Mouse (Mus musculus): Measurements from ENCODE around the gene Ywhah.
"Not testable (repeated sequence)": the region's sequence is repeated elsewhere in the genome, so short reads cannot be mapped to it uniquely, and the experiment has no call there.

DNA sequence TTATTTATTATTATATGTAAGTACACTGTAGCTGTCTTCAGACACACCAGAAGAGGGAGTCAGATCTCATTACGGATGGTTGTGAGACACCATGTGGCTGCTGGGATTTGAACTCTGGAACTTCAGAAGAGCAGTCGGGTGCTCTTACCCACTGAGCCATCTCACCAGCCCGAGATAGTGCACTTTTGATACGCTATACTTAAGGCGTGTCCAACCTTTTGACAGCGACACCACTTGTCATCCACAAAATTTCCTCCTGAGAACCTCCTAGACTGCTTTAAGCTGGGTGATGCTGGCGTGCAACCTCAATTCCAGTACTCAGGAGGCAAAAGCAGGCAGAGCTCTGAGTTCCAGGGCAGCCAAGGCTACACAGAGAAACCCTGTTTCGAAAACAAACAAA lies 15.0 kb downstream of the Ywhah start:
- not testable (repeated sequence) for TF ChIP-seq CTCF, POLR2A (IDR thresholded peaks at IDR 0.05; ENCODE audit: insufficient read depth, low read depth, low read length)
